Mouse (Mus musculus): Measurements from ENCODE around the gene Rpl26. TPM values are rescaled to one million over a fixed set of nuclear protein-coding genes. Genes with fewer than 3 reads are reported as not detected.

The Rpl26 gene
- 1,000 to 10,000 TPM; 1,826 to 2,291 TPM for polyA plus RNA-seq (2017; shearing (Covaris generic))

GRCm38 (mm10) chr11:68901351-68902046 lies at the start of gene Rpl26:
TSS of gene Rpl26 (plus strand) at chr11:68901583.
- ATAC-seq = peak; percentile 90

- ATAC-seq = no peak
Measured at GRCm38 (mm10) chr11:68851644-68852485, 49.5 kb upstream of the Rpl26 start.

- ATAC-seq = peak; percentile 21
Measured at GRCm38 (mm10) chr11:68852486-68852901, 48.9 kb upstream of the Rpl26 start.

GRCm38 (mm10) chr11:68852932-68853409 lies 48.4 kb upstream of the Rpl26 start:
- peak; percentile 93 for ATAC-seq

GRCm38 (mm10) chr11:68853611-68854401 lies 47.6 kb upstream of the Rpl26 start:
- ATAC-seq = no peak

GRCm38 (mm10) chr11:68854621-68855020 lies 46.8 kb upstream of the Rpl26 start:
- no peak for ATAC-seq

GRCm38 (mm10) chr11:68857329-68857728 lies 44.1 kb upstream of the Rpl26 start:
- ATAC-seq = no peak

GRCm38 (mm10) chr11:68859943-68860593 lies 41.3 kb upstream of the Rpl26 start:
- no peak for ATAC-seq

GRCm38 (mm10) chr11:68862260-68862659 lies 39.1 kb upstream of the Rpl26 start:
- ATAC-seq = no peak

- no peak for ATAC-seq
Measured at GRCm38 (mm10) chr11:68863631-68864091, 37.7 kb upstream of the Rpl26 start.

GRCm38 (mm10) chr11:68864544-68865189 lies 36.7 kb upstream of the Rpl26 start:
- ATAC-seq = no peak

- no peak for ATAC-seq
Measured at GRCm38 (mm10) chr11:68871277-68871676, 30.1 kb upstream of the Rpl26 start.

- no peak for ATAC-seq
Measured at GRCm38 (mm10) chr11:68871748-68872147, 29.6 kb upstream of the Rpl26 start, which contains the start of gene Ndel1. TSS of gene Ndel1 (minus strand) at chr11:68871858.

GRCm38 (mm10) chr11:68874841-68875240 lies 26.5 kb upstream of the Rpl26 start:
- no peak for ATAC-seq

- no peak for ATAC-seq
Measured at GRCm38 (mm10) chr11:68878811-68879210, 22.6 kb upstream of the Rpl26 start.

- ATAC-seq = no peak
Measured at GRCm38 (mm10) chr11:68882107-68882506, 19.3 kb upstream of the Rpl26 start.

- ATAC-seq = no peak
Measured at GRCm38 (mm10) chr11:68883843-68884242, 17.5 kb upstream of the Rpl26 start.

GRCm38 (mm10) chr11:68884368-68884767 lies 17.0 kb upstream of the Rpl26 start:
- ATAC-seq = no peak

- no peak for ATAC-seq
Measured at GRCm38 (mm10) chr11:68886091-68886490, 15.3 kb upstream of the Rpl26 start.

GRCm38 (mm10) chr11:68888253-68888652 lies 13.1 kb upstream of the Rpl26 start, which contains the start of gene Rnf222:
TSS of gene Rnf222 (plus strand) at chr11:68888553.
- no peak for ATAC-seq

- ATAC-seq = no peak
Measured at GRCm38 (mm10) chr11:68888653-68889052, 12.7 kb upstream of the Rpl26 start.
